Mouse (Mus musculus): ENCODE results near the gene Rps10. TPM values are rescaled to one million over a fixed set of nuclear protein-coding genes. Genes with fewer than 3 reads are reported as not detected.

The Rps10 gene
- total and polyA plus RNA-seq, 3 experiments, result 2,522 to 3,437 (median 3,351) TPM

- in situ Hi-C loops (cut with MboI; ENCODE audit: low pct_ligation_motif_present, low pct_unique_long_range_greater_than_20kb, low sequenced_read_pairs), result no loop called here
- H3K4me1 ChIP-seq (ENCODE audit: control insufficient read depth in 1 of 2, insufficient read depth in 2 of 2), result peaks cover 13 to 41% of the 10 kb centered on the region in 2 experiments
- no peak overlapping the region for H3K9ac ChIP-seq (ENCODE audit: insufficient read depth, low read depth)
- H3K36me3 ChIP-seq (replicated peaks in 1 of 2; ENCODE audit: control insufficient read depth in 1 of 2, insufficient read depth in 1 of 2, low read length in 1 of 2), result peaks cover 23 to 86% of the 10 kb centered on the region in 2 experiments
- H3K4me2 ChIP-seq (ENCODE audit: insufficient read depth, low read depth, poor library complexity, severe bottlenecking), result no peak overlapping the region
- H3K27me3 ChIP-seq (replicated peaks), result no peaks in the 10 kb centered on the region
- no peak for TF ChIP-seq TBP (conservative IDR thresholded peaks at IDR 0.05; ENCODE audit: low read depth, low read length)
- TF ChIP-seq MYC (IDR thresholded peaks at IDR 0.05; ENCODE audit: low read depth, low read length), result no peak
- no peak for DNase-seq (ENCODE audit: extremely low read depth)
- H3K79me2 ChIP-seq (replicated peaks; ENCODE audit: control insufficient read depth, extremely low read depth, insufficient read depth, poor library complexity, severe bottlenecking), result no peaks in the 10 kb centered on the region
- H3K4me3 ChIP-seq (replicated peaks in 1 of 3; ENCODE audit: low read depth in 2 of 3, low read length in 2 of 3, poor library complexity in 1 of 3), result no peak overlapping the region
- H3K27ac ChIP-seq (ENCODE audit: insufficient read depth, low read depth), result no peak overlapping the region
- no peaks in the 10 kb centered on the region for H3K9me3 ChIP-seq (replicated peaks; ENCODE audit: low read length)
- dilution Hi-C loops (cut with MboI; ENCODE audit: extremely low pct_ligation_motif_present, extremely low pct_unique_long_range_greater_than_20kb, low sequenced_read_pairs), result no loop called here
These were observed 48.2 kb downstream of the Rps10 start for GRCm38 (mm10) chr17:27588231-27588630.

GRCm38 (mm10) chr17:27587252-27587651 lies 49.2 kb downstream of the Rps10 start:
- in situ Hi-C loops (cut with MboI; ENCODE audit: low pct_ligation_motif_present, low pct_unique_long_range_greater_than_20kb, low sequenced_read_pairs) (no loop called here), dilution Hi-C loops (cut with MboI; ENCODE audit: extremely low pct_ligation_motif_present, extremely low pct_unique_long_range_greater_than_20kb, low sequenced_read_pairs) (no loop called here)
- Histone ChIP-seq H3K9ac (ENCODE audit: insufficient read depth, low read depth) (no peak overlapping the region), H3K4me1 (ENCODE audit: control insufficient read depth in 1 of 2, insufficient read depth in 2 of 2) (peaks cover 9 to 45% of the 10 kb centered on the region in 2 experiments; a peak in 3 of 4 replicates), H3K4me2 (ENCODE audit: insufficient read depth, low read depth, poor library complexity, severe bottlenecking) (no peak overlapping the region), H3K4me3 (replicated peaks in 1 of 3; ENCODE audit: low read depth in 2 of 3, low read length in 2 of 3, poor library complexity in 1 of 3) (no peak overlapping the region), H3K27ac (ENCODE audit: insufficient read depth, low read depth) (no peak overlapping the region), H3K27me3 (replicated peaks) (no peaks in the 10 kb centered on the region), H3K9me3 (replicated peaks; ENCODE audit: low read length) (no peaks in the 10 kb centered on the region), H3K79me2 (replicated peaks; ENCODE audit: control insufficient read depth, extremely low read depth, insufficient read depth, poor library complexity, severe bottlenecking) (no peaks in the 10 kb centered on the region), H3K36me3 (replicated peaks in 1 of 2; ENCODE audit: control insufficient read depth in 1 of 2, insufficient read depth in 1 of 2, low read length in 1 of 2) (peaks cover 25 to 88% of the 10 kb centered on the region in 2 experiments)
- DNase-seq (ENCODE audit: extremely low read depth), result no peak
- TF ChIP-seq ELF1 (IDR thresholded peaks at IDR 0.05; ENCODE audit: low read depth, low read length) (no peak), MAZ (IDR thresholded peaks at IDR 0.05; ENCODE audit: low read depth, low read length) (no peak), MAX (IDR thresholded peaks at IDR 0.05; ENCODE audit: low read length) (no peak), PAX5 (IDR thresholded peaks at IDR 0.05; ENCODE audit: low read length) (no peak), MAFK (IDR thresholded peaks at IDR 0.05; ENCODE audit: insufficient replicate concordance, low read length) (no peak), MYC (IDR thresholded peaks at IDR 0.05; ENCODE audit: low read depth, low read length) (no peak), JUN (IDR thresholded peaks at IDR 0.05; ENCODE audit: insufficient read depth, low read depth, low read length) (no peak), NELFE (IDR thresholded peaks at IDR 0.05; ENCODE audit: low read depth, low read length) (no peak), USF2 (conservative IDR thresholded peaks at IDR 0.05; ENCODE audit: low read depth, low read length) (no peak), USF1 (IDR thresholded peaks at IDR 0.05; ENCODE audit: low read depth, low read length) (no peak), RAD21 (IDR thresholded peaks at IDR 0.05; ENCODE audit: low read depth, low read length) (no peak), CHD2 (IDR thresholded peaks at IDR 0.05; ENCODE audit: low read length) (no peak), EP300 (IDR thresholded peaks at IDR 0.05; ENCODE audit: low read length) (no peak)

DNA sequence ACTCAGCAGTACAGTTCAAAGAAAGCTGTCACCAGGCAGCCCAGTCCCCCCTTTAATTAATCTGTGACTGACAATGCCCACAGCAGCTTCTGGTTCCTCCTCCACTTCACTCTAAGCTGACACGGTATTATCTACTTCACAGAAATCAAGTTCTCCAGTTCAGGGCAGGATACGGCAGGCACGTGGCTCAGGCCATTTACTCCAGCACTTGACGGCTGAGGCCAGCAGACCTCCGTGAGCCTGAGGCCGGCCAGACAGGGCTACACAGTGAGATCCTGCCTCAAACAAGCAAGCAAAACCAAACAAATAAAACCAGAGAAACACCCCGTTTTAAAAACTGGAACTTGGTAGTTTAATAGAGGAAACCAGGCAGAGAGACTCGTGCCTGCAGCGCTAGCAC lies 49.8 kb downstream of the Rps10 start:
- Histone ChIP-seq H3K4me3 (replicated peaks in 1 of 3; ENCODE audit: low read depth in 2 of 3, low read length in 2 of 3, poor library complexity in 1 of 3) (no peak overlapping the region), H3K36me3 (replicated peaks in 1 of 2; ENCODE audit: control insufficient read depth in 1 of 2, insufficient read depth in 1 of 2, low read length in 1 of 2) (peaks cover 30 to 92% of the 10 kb centered on the region in 2 experiments), H3K4me2 (ENCODE audit: insufficient read depth, low read depth, poor library complexity, severe bottlenecking) (no peak overlapping the region), H3K27me3 (replicated peaks) (no peaks in the 10 kb centered on the region), H3K4me1 (ENCODE audit: control insufficient read depth in 1 of 2, insufficient read depth in 2 of 2) (peaks cover 9 to 39% of the 10 kb centered on the region in 2 experiments; a peak in 2 of 4 replicates), H3K9me3 (replicated peaks; ENCODE audit: low read length) (no peaks in the 10 kb centered on the region), H3K79me2 (replicated peaks; ENCODE audit: control insufficient read depth, extremely low read depth, insufficient read depth, poor library complexity, severe bottlenecking) (no peaks in the 10 kb centered on the region), H3K27ac (ENCODE audit: insufficient read depth, low read depth) (no peak overlapping the region), H3K9ac (ENCODE audit: insufficient read depth, low read depth) (no peak overlapping the region)
- dilution Hi-C loops (cut with MboI; ENCODE audit: extremely low pct_ligation_motif_present, extremely low pct_unique_long_range_greater_than_20kb, low sequenced_read_pairs) (no loop called here), in situ Hi-C loops (cut with MboI; ENCODE audit: low pct_ligation_motif_present, low pct_unique_long_range_greater_than_20kb, low sequenced_read_pairs) (no loop called here)
- DNase-seq (ENCODE audit: extremely low read depth), result no peak
- TF ChIP-seq BHLHE40 (IDR thresholded peaks at IDR 0.05; ENCODE audit: low read depth, low read length), result no peak
- no peak for TF ChIP-seq MAZ (IDR thresholded peaks at IDR 0.05; ENCODE audit: low read depth, low read length)
- no peak for TF ChIP-seq E2F4 (IDR thresholded peaks at IDR 0.05; ENCODE audit: insufficient replicate concordance, low read depth, low read length)
- no peak for TF ChIP-seq CHD1 (IDR thresholded peaks at IDR 0.05; ENCODE audit: low read depth, low read length)
- no peak for TF ChIP-seq MAFK (IDR thresholded peaks at IDR 0.05; ENCODE audit: insufficient replicate concordance, low read length)
- no peak for TF ChIP-seq EP300 (IDR thresholded peaks at IDR 0.05; ENCODE audit: low read length)
- no peak for TF ChIP-seq ETS1 (conservative IDR thresholded peaks at IDR 0.05; ENCODE audit: low read depth, low read length)
- no peak for TF ChIP-seq SMC3 (IDR thresholded peaks at IDR 0.05; ENCODE audit: low read depth, low read length)
- no peak for TF ChIP-seq ZC3H11A (IDR thresholded peaks at IDR 0.05; ENCODE audit: low read depth, low read length)
- TF ChIP-seq GABPA (IDR thresholded peaks at IDR 0.05; ENCODE audit: insufficient replicate concordance, low read depth, low read length), result no peak
- TF ChIP-seq RAD21 (IDR thresholded peaks at IDR 0.05; ENCODE audit: low read depth, low read length), result no peak
- no peak for TF ChIP-seq ZNF384 (IDR thresholded peaks at IDR 0.05; ENCODE audit: low read depth, low read length)
- no peak for TF ChIP-seq TBP (conservative IDR thresholded peaks at IDR 0.05; ENCODE audit: low read depth, low read length)
- no peak for TF ChIP-seq RCOR1 (conservative IDR thresholded peaks at IDR 0.05; ENCODE audit: low read depth, low read length)
- no peak for TF ChIP-seq POLR2A (IDR thresholded peaks at IDR 0.05; ENCODE audit: low read depth, low read length)
- no peak for TF ChIP-seq MXI1 (IDR thresholded peaks at IDR 0.05; ENCODE audit: low read depth, low read length)
- TF ChIP-seq JUN (IDR thresholded peaks at IDR 0.05; ENCODE audit: insufficient read depth, low read depth, low read length), result no peak
- no peak for TF ChIP-seq HCFC1 (IDR thresholded peaks at IDR 0.05; ENCODE audit: low read depth, low read length)
